In the genomic region with DNA sequence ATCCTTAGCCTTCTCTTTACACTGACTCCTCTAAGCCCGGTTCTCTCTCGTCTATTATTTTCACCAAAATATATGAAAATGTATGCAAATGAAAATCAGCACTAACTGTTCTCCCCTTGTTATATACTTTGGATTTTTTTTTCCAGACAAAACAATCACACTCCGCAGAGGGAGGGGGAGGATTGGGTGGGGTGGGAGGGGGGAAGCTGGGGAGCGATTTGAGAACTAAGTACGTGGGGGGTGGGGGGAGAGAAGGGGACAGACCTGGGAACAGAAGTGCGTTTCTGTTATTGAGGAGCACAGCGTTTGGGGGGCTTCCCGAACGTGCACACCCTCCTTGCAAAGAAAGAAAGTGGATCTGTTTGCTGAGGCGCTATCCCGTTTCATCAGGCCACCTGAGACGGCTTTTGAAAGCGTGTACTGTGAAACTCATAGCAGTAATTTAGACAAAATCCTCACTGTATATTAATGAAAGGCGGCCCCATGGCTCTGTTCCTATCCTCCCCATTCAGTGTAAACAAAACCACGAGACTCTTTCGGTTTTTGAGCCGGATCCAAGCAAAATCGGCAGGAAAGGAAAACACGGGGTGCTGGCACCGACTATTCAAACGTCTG, we compare ENCODE assay signal across 10 mouse cellular contexts. TPM values are rescaled to one million over a fixed set of nuclear protein-coding genes. Genes with fewer than 3 reads are reported as not detected.
DNase-seq lines count a peak whose midpoint lies in the region; ATAC-seq and TF ChIP-seq lines count a peak whose summit lies in the region.
"Had no signal": no experiment of that assay in that cellular context is flagged by ENCODE, and none has a peak within 500 bp of the region (broad histone marks: within the 10 kb centered on the region; RNA-seq: fewer than 3 reads in every experiment).

No protein-coding gene starts in this region.

- 2% methylated on average over 21 of the region's 21 CpGs for WGBS in kidney, adult 2 months
- WGBS in forebrain, postnatal 0 days: 3% methylated on average over 21 of the region's 21 CpGs
- under 1% methylated on average over 21 of the region's 21 CpGs for WGBS in midbrain, embryonic 10.5 days

- peaks cover 8% of the 10 kb centered on the region for H3K27me3 ChIP-seq in kidney, adult 2 months (replicated peaks; ENCODE audit: control insufficient read depth, insufficient read depth, low read length)
- no peaks in the 10 kb centered on the region for H3K27me3 ChIP-seq in forebrain, postnatal 0 days (ENCODE audit: insufficient read depth, low read length)
- H3K27me3 ChIP-seq in midbrain, embryonic 10.5 days (ENCODE audit: low read depth, poor library complexity, severe bottlenecking): peaks cover 49% of the 10 kb centered on the region; the same call in 1 of the 2 replicates

- DNase-seq in kidney, adult 2 months: peak; percentile 44
- no peak for DNase-seq in kidney, postnatal 10 days
- DNase-seq in embryo, embryonic 11 days: peak; percentile 68
- DNase-seq in forebrain, postnatal 0 days: peak; percentile 89
- DNase-seq in midbrain, embryonic 10.5 days (ENCODE audit: low spot score): peak; percentile 68
- DNase-seq in thymus, postnatal 0 days (ENCODE audit: low spot score): no peak
- DNase-seq in adrenal gland, adult 2 months: no peak
- no peak for DNase-seq in ovary, postnatal 10 days (ENCODE audit: low spot score)
- DNase-seq: lung, postnatal 4 days had no signal

- no peak for TF ChIP-seq POLR2A in kidney, adult 2 months (IDR thresholded peaks at IDR 0.05; ENCODE audit: low read depth, low read length)

- no peaks in the 10 kb centered on the region for H3K36me3 ChIP-seq in kidney, adult 2 months (ENCODE audit: control insufficient read depth, insufficient read depth, low read length)
- peaks cover 11% of the 10 kb centered on the region for H3K36me3 ChIP-seq in forebrain, postnatal 0 days (ENCODE audit: insufficient read depth)
- H3K36me3 ChIP-seq in midbrain, embryonic 10.5 days: peaks cover 14% of the 10 kb centered on the region
- H3K36me3 ChIP-seq: G1E had no signal

- TF ChIP-seq CTCF in kidney, adult 2 months (conservative IDR thresholded peaks at IDR 0.05; ENCODE audit: insufficient read depth, insufficient read length, low read depth, low read length): no peak
- TF ChIP-seq CTCF in forebrain, postnatal 0 days (IDR thresholded peaks at IDR 0.05; ENCODE audit: low read depth): no peak

- no peaks in the 10 kb centered on the region for H3K4me1 ChIP-seq in kidney, adult 2 months (ENCODE audit: control insufficient read depth, insufficient read depth, low read length)
- 0 out of 2 replicates have a peak, but pooled peaks cover 2% of the 10 kb centered on the region for H3K4me1 ChIP-seq in forebrain, postnatal 0 days (ENCODE audit: insufficient read depth)
- peaks cover 29% of the 10 kb centered on the region for H3K4me1 ChIP-seq in midbrain, embryonic 10.5 days

- no peaks in the 10 kb centered on the region for H3K9me3 ChIP-seq in forebrain, postnatal 0 days (ENCODE audit: low read length)
- no peaks in the 10 kb centered on the region for H3K9me3 ChIP-seq in midbrain, embryonic 10.5 days (replicated peaks)

- peak overlapping the region; percentile 93 for H3K27ac ChIP-seq in kidney, adult 2 months (ENCODE audit: insufficient read depth, low read depth, low read length)
- H3K27ac ChIP-seq in forebrain, postnatal 0 days (ENCODE audit: low read depth, low read length): peak overlapping the region; percentile 99
- H3K27ac ChIP-seq in midbrain, embryonic 10.5 days (replicated peaks): peak overlapping the region; percentile 99

- H3K4me2 ChIP-seq in forebrain, postnatal 0 days (ENCODE audit: low read depth): peak overlapping the region; percentile 98

- peak overlapping the region; percentile 59 for H3K4me3 ChIP-seq in kidney, adult 2 months (ENCODE audit: insufficient read depth, low read depth, low read length)
- peak overlapping the region; percentile 75 for H3K4me3 ChIP-seq in forebrain, postnatal 0 days (ENCODE audit: low read depth, low read length)
- H3K4me3 ChIP-seq in midbrain, embryonic 10.5 days: peak overlapping the region; percentile 99

- ATAC-seq in forebrain, postnatal 0 days: peak; percentile 3

- peak overlapping the region; percentile 96 for H3K9ac ChIP-seq in forebrain, postnatal 0 days

RNA-seq across cellular contexts. Expression of gene Pou3f3, which starts 2.4 kb away (rescaled TPM):
- 14.4 and 18.0 TPM in 2 replicates for polyA plus RNA-seq in kidney, adult 2 months (2012; rRNA removed)
- 76.9 and 81.4 TPM in 2 replicates for total RNA-seq in forebrain, postnatal 0 days (2014; rRNA removed)
- polyA plus RNA-seq in forebrain, postnatal 0 days (2015; fragmentation: Nextera tagmentation; extraction: Ambion mirVana): 22.7 and 28.0 TPM in 2 replicates
- polyA plus RNA-seq in midbrain, embryonic 10.5 days (2016; fragmentation: Nextera tagmentation; extraction: Ambion mirVana): 18.2 and 22.2 TPM in 2 replicates
- 0.03 and 0.04 TPM in 2 replicates for polyA plus RNA-seq in thymus, postnatal 0 days (2015; fragmentation: Nextera tagmentation; extraction: Ambion mirVana)
- not detected for total RNA-seq in adrenal gland, adult 2 months (2021)
- polyA plus RNA-seq in adrenal gland, adult 2 months (2012; rRNA removed): 0.02 TPM in 2 replicates
- polyA plus RNA-seq: G1E had no signal

Comparison
In these comparisons a context has a peak if more than half of its experiments do, and no peak if none do; other contexts are left out.
1. DNase-seq: peak in kidney, adult 2 months (single experiment), embryo, embryonic 11 days (single experiment), forebrain, postnatal 0 days (single experiment) and midbrain, embryonic 10.5 days (single experiment); none in kidney, postnatal 10 days (single experiment), thymus, postnatal 0 days (single experiment), adrenal gland, adult 2 months (single experiment) and ovary, postnatal 10 days (single experiment).
2. RNA of gene Pou3f3, which starts 2.4 kb away (polyA plus RNA-seq): 22.7 to 28.0 TPM in forebrain, postnatal 0 days, 18.2 to 22.2 TPM in midbrain, embryonic 10.5 days and 14.4 to 18.0 TPM in kidney, adult 2 months; 0.03 to 0.04 TPM in thymus, postnatal 0 days and 0.02 TPM in adrenal gland, adult 2 months; every median in the first group is over 10 times any median in the second.
3. Peak in every context shown above with its lines, with median percentiles within 50 percentile points of each other: H3K27ac ChIP-seq and H3K4me3 ChIP-seq.